Mouse (Mus musculus): Measurements from ENCODE around the gene Aspscr1.
A peak's percentile ranks its signal among the peaks of the same experiment; 100 is the strongest.

Aspscr1 gene

DNA sequence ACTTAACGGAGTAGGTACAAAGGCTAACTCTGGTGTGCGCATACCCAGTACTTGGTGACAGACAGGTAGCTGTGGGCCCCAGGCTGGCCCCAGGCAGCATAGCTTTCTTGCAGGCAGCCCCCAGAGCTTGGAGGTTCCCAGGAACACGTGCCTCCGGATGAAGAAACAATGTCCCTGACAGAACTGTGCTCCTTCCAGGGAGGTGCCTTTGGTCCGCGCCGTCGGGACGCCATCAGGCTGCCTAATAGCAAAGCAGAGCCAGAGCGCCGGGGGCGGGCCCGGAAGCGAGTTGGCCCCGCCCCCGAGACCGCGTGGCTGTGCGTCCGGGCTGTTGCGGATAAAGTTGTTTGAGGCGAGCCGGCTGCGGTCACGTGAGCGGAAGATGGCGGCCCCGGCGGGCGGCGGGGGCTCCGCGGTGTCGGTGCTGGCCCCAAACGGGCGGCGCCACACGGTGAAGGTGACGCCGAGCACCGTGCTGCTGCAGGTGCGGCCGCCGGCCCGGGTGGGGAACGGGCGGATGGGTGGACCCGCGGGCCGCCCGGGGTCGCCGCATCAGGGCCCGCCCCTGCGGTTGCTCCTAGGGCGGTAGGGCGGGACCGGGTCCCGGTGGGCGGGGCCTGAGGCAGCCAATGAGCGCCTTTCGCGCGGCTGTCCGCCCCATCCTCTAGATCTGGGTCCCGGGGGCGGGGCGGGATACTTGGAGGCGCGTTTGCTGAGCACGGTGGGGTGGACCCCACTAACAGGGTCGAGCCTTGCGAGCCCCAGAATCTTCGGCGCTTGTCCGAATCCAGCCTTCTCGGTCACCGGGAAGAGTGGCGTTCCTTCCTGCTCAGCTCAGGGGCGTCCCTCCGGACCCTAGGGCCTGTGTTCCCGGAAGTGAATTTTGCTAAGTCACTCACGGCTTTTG lies at the start of gene Aspscr1:
Gene Aspscr1 (plus strand): TSS at position 287 of the 907 bp plus-strand sequence.
- peak; percentile 95 for DNase-seq (ENCODE audit: extremely low spot score)

DNA sequence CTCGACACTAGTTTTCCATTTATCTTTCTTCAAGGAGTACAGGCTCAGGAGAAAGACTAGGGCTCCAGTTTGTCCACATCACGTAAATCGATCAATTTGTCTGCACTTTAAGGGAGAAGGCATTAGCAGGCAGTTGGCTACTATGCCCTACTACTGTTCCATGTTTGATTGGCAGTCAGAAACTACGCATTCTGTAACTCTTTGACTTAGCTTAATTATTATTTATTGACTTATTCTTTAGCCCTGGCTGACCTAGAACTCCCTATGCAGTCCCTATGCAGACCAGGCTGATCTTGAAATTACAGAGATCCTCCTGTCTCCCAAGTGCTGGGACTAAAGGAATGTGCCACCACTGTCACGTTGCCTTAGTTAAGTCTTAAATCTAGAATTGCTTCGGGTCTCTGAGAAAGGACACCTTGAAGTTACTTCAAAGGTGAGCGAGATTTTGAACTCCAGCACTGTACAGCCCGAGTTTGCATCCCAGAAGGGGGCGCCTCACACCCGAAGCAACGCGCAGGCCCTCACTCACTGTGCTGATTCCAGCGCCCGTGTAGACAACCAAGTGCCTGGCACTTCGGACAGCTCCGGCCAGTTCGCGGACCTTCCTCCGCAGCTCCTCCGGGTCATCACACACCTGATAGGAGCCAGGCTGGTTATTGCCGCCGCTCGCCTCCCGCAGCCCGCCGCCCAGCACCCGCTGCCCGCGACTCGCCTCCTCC lies 48.7 kb upstream of the Aspscr1 start:
- DNase-seq (ENCODE audit: extremely low spot score), result peak; percentile 65

DNA sequence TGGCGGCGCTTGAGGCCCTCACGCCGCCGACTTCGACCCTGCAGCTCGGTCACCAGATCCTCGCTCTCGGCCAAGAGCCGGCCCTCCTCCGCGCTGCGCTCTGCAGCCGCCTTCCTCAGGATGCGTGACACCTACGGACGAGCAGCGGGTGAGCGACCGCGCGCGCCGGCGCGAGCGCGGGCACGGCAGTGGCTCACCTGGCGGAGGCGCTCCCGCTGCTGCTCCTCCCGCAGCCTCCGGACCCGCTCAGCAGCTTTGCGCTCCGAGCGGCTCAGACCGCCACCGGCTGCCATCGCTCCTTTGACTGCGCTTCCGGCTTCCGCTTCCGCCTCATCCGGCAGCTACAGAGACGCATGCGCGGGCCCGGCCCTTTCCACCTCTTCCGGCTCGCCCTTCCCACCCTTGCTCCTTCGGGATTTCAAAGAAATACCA lies 48.1 kb upstream of the Aspscr1 start:
- DNase-seq (ENCODE audit: extremely low spot score), result peak; percentile 81

- no peak for DNase-seq (ENCODE audit: extremely low spot score)
Measured at GRCm38 (mm10) chr11:120625152-120625775, 47.5 kb upstream of the Aspscr1 start, which contains the start of gene Sirt7. Gene Sirt7 (minus strand): TSS chr11:120625240.

DNA sequence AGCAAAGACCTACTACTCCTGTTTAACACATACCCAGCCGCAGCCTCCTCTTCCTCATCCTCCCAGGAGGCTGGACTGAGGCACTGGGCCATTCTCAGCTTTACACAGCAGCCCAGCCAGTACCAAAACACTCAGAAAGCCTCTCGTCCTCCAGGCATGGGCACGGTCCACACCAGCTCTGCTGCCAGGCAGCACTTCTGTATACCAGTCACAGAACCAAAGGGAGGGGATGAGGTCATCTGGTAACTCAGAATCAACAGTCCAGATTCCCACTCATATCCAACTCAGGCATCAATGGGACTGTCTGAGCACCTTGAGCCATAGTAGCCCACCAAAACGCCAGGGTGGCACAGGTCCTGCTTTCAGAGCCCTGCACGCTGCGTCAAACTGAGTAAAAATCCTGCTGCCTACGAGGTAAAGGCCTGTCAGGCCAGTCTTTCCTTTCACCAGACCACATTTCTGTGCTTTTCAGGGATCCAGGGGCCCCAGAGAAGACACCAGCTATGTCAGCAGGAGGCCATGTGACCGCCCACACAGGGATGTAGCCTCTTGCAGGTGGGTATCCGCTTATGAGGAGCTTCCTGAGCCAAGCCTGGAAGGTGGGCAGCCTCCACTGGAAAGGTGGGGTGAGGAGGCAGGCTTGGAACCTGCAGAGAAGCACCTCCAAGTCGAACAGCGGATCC lies 45.8 kb upstream of the Aspscr1 start:
- DNase-seq (ENCODE audit: extremely low spot score), result no peak

DNA sequence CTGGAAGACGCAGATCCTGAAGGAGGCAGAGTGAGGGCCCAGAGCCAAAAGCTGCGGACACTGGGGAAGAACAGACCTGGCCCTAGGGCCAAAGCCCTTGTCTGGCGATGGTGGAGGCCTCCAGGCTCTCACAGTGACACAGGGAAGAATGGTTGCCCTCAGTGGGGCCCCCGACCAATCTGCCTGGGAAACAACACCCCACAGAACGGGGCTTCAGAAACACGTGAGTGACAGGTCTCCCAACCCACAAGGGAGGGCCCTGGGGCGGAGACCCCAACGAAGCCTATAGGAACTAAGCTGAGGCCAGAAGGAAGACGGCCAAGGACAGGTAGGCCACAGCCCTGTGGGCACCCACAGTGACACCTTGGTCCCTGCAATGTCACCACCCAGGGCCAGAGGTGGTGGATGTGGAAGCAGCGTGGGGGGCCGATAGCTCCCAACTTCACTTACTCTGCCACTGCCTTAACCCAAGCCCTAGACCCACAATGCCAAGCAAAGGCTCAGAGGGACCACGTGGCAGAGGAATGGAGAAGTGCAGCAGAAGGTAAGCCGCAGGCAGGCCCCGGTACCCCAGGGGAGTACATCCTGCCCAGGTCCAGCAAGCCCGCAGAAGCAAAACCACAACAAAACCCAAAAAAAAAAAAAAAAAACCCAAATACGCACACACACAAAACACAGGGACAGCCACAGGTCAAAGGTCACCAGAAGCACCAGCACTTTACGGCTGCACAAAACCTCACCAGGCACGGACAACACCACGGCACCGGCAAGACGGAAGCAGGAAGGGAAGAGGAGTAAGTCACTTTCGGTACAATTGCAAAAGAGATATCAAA lies 45.1 kb upstream of the Aspscr1 start:
- DNase-seq (ENCODE audit: extremely low spot score), result no peak

- DNase-seq (ENCODE audit: extremely low spot score), result no peak
Measured at GRCm38 (mm10) chr11:120628601-120629340, 44.0 kb upstream of the Aspscr1 start.

- DNase-seq (ENCODE audit: extremely low spot score), result no peak
Measured at GRCm38 (mm10) chr11:120629341-120629730, 43.4 kb upstream of the Aspscr1 start.

GRCm38 (mm10) chr11:120629911-120630310 lies 42.9 kb upstream of the Aspscr1 start:
- DNase-seq (ENCODE audit: extremely low spot score), result no peak

- DNase-seq (ENCODE audit: extremely low spot score), result no peak
Measured at GRCm38 (mm10) chr11:120630401-120630871, 42.3 kb upstream of the Aspscr1 start.

DNA sequence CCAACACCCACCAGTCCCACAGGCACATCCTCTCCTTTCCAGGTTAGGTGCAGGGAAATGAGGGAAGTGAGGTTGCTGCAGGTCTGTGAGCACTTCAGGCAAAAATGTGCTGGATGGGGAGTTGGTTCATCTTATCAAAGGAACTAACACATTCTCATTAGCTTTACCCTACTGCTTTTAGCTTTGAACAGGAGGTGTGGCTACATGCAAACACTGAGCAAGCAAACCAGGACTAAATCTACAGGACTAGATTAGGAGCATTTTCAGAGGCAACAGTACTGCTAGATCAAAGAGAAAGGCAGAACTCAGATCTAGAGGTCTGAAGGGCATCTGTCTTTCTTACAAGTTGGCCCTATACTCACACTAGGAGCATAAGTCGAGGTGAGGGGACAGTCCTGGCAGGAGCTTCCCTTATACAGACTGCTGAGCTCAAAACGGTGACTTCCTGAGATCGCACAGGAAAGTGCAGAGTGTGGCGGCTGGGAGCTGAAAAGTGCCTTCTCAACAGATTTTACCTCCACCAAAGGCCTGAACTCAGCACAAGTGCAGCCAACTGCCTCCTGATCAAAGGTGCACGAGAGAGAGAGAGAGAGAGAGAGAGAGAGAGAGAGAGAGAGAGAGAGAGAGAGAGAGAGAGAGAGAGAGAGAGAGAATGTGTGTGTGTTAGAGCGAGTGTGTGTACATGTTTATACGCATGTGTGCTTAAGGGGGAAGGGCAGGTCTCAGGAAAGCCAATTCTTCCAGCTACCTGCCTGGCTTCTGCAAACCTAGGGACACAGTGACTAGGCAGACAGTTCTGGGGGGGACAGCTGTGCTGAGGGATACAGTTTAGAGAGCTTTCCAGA lies 41.7 kb upstream of the Aspscr1 start:
- DNase-seq (ENCODE audit: extremely low spot score), result no peak

GRCm38 (mm10) chr11:120631726-120632448 lies 40.9 kb upstream of the Aspscr1 start:
- no peak for DNase-seq (ENCODE audit: extremely low spot score)

- peak; percentile 71 for DNase-seq (ENCODE audit: extremely low spot score)
Measured at GRCm38 (mm10) chr11:120632559-120633519, 39.9 kb upstream of the Aspscr1 start.

GRCm38 (mm10) chr11:120633520-120634343 lies 39.0 kb upstream of the Aspscr1 start, which contains the start of gene Mafg:
Gene Mafg (minus strand): TSS chr11:120633600.
- DNase-seq (ENCODE audit: extremely low spot score), result peak; percentile 94

- DNase-seq (ENCODE audit: extremely low spot score), result no peak
Measured at GRCm38 (mm10) chr11:120634810-120635209, 38.0 kb upstream of the Aspscr1 start.

- DNase-seq (ENCODE audit: extremely low spot score), result no peak
Measured at GRCm38 (mm10) chr11:120641255-120641654, 31.5 kb upstream of the Aspscr1 start.

Data from embryo, embryonic 9.5 days (tissue).